Mouse (Mus musculus) granulocyte monocyte progenitor cell, adult 5-6 weeks (primary cell): ENCODE data around the gene Mrpl35. TPM values are rescaled to one million over a fixed set of nuclear protein-coding genes. Genes with fewer than 3 reads are reported as not detected.

Experiments used
- ATAC-seq: replicated peaks from 2 replicates; pipeline ENCODE4 v1.8.0; 2016; ENCODE audit warnings: mild to moderate bottlenecking, moderate TSS enrichment, inconsistent platforms; ENCODE audit not compliant: poor library complexity, severe bottlenecking
- total RNA-seq, 2 experiments: library from RNA; stranded (forward) in 1 of 2; stranded (reverse) in 1 of 2; fragments of 200-712, 200-1000 nt in 1 of 2; fragments of >200 nt in 1 of 2; fragmentation: Nextera tagmentation in 1 of 2; gene quantifications; 2 replicates each; pipeline ENCODE4 v1.2.3; 2014 to 2017

Gene Mrpl35
- total RNA-seq, 2 experiments from 2014 or later = 34.0 to 40.0 TPM

DNA sequence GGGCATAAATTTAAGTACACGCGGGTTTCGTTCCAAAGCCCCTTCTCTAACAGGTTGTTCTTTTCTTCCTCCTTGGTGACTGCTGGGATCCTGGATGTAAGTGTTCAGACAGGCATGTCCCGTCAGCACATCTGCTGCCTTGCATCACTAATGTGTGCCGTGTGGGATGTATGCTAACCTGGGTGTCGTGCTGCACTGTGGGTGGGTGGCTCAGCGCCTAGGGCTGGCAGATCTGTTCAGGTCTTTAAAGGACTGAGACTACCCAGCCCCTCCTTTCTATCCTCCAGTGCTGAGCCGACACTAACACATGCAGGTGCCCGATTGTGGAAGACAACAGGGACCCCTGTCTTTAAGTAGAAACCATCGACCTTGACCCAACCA is 25.1 kb downstream of the Mrpl35 start:
- ATAC-seq = no peak

DNA sequence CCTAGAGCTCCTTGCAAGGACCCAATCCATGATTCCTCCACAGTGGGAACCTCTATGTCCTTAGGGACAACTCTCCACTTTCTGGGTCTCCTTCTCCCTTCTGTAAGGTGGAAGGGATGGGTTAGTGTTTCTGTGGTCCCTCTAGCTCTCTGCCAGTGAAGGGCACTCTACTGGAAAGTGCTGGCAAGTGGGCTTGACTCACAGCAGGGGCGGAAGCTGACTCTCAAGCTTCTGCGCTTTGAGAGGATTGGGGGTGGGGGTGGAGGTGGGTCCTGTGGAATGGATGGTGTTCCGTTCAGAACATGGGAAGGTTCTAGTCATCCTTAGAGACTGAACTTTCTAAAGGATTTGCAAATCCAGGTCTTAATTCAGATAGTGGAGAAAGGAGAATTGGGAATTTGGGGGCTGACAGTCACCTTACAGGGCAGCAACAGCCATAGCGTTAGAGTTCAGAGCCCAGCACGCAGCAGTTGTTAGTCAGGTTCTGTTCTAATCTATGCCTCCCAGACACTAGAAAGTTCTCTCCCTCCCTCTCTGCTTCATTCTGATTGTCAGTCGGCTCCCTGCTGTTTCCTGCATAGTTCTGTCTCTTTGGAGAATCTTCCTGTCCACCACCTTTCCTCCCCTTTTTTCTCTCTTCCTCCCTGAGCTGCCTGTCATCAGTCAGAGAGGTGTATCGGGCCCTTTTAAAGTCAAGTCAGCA is 25.6 kb downstream of the Mrpl35 start:
- no peak for ATAC-seq

DNA sequence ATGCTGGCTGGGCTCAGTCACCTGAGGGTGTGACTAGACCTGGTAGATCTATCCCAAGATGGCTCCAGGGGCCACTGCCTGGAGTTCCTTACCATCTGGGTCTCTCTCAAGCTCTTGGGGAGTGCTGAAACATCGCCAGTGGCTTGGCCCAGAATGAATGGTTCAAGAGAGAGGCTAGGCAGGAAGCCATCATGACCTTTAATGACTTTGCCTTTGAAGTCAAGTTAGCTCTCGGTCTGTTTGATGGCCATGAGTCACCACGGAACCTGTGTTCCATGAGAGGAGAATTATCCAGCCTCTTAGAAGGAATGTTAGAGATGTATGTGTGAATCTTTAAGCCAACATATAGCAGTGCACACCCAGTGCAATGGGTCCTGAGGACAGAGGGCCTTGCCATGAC is 27.4 kb downstream of the Mrpl35 start:
- no peak for ATAC-seq

DNA sequence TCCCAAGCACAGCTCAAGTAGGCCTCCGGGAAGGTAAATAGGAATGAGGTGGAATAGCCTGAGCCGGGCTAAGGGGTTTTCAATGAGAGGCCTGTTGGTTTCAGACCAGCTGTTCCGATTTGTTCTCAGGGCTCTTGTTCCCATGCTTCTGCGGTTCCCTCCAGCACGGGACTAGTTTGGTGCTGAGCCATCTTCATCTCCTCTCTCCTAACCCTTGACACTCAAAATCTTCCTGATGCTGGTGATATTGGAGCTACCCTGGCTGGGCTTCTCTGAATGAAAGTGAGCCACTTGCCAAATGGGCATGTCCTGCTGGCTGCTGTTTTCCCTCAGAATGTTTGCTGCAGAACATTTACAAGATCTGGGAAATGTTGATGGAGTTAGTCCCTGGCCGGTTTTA is 35.0 kb downstream of the Mrpl35 start:
- no peak for ATAC-seq

DNA sequence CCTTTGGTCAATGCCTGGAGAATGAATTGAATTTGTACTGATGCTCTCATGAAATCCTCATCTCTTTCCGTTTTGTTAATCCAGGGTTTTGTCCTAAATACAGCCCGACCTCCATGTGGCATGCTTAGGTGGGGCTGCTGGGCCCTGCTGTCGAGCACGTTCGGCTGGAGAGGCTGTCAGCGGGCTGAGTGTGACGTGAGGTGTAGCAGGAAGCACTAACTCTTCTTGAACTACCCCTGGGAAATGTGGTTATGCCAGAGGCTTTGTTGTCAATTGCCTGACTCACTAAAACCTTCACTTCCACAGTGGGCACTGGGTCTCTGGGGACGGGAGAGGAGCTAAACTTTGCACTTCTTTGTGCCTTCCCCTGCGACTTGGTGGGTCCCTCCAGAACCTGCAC is 38.4 kb downstream of the Mrpl35 start:
- ATAC-seq = no peak

DNA sequence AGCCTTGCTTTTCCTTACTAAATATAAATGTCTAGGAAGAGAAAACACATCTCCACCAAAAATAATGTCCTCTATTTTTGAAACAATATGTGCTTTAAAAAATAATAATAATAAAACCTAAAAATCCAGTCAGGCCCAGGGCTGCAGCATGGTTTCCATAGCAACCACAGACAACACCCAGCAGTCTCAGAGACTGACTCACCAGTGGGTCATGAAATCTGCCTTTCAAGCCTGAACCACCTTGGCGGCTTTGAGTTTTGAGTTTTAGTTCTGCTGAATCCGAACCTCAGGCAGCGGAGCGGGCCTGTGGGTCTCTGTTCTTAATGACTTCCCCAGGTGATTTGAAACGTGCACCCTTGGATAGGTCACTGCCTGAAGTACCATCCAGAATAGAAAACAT is 43.6 kb downstream of the Mrpl35 start:
- no peak for ATAC-seq

DNA sequence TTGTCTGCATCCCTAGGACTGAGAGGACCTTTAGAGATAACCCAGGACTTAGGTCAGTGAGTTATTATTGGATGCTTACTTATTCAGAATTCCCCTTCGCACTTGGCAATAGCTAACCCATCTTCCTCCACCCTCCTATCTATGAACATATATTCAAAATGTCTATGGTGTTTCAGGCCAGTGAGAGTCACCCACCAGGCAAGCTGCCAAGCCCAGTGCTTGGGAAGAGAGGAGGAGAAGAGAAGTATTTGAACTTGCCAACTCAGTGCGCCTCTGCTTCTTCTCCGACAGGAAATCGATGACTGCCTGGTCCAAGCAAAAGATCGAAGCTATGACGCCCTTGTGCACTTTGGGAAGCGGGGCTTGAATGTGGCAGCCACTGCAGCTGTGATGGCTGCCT is 46.3 kb downstream of the Mrpl35 start:
- no peak for ATAC-seq

DNA sequence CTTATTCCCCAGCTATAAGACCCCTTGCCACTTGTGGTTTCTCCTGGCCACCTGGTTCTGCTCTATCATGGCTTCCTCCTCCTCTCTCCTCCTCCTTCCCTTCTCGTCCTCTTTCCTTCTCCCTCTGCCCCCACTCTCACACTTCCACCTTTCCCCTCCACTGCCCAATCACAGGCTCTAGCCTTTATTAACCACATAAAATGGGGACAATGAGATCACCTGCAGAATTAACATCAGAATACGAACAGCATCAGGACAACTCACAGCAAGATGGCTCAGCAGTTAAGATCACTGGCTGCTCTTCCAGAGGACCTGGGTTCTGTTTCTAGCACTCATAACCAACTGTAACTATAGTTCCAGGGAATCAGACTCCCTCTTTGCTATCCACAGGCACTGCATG is 46.9 kb downstream of the Mrpl35 start:
- ATAC-seq = no peak

DNA sequence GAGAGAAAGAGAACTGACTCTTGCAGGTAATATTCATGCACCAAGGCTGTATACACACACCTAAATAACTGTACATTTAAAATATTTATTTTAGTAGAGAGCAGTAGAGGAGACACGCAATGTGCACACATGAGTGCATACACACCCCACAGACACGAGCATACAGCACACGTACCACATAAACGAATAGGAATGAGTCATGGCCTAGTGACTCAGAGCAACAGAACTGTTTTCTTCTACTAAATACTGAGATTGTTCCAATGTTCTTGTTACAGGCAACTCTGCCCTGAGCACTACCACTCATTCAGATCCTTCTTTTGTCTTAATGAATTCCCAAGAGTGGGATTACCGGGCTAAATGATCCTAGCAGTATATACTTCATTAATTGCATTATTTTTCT is 48.8 kb downstream of the Mrpl35 start:
- no peak for ATAC-seq

DNA sequence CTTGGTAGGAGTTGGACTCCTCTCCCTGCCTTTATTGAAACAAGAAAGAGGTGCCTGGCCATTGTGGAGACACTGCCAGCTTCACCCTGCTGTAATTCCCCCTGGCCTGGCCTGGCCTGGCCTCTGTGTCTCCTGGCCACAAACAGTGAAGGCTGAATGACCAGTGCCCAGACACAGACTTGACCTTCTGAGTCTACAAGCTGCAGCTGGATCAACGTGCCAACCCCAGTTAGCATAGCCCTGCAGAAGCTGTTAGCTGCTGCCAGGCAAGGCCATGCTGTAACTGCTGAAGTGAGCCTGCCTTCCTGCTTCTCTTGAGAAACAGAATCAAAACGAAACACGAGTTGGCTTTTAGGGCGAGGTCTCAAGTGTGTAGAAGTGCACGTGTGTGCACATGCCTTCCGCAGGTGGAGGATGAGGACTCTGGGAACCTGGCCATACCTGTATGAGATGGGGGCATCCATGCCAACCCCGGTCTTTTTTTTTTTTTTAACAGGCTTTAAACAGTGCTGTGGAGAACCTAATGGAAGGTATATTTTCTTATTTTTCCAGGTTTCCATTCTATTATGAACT is 54.0 kb downstream of the Mrpl35 start:
- ATAC-seq = no peak

DNA sequence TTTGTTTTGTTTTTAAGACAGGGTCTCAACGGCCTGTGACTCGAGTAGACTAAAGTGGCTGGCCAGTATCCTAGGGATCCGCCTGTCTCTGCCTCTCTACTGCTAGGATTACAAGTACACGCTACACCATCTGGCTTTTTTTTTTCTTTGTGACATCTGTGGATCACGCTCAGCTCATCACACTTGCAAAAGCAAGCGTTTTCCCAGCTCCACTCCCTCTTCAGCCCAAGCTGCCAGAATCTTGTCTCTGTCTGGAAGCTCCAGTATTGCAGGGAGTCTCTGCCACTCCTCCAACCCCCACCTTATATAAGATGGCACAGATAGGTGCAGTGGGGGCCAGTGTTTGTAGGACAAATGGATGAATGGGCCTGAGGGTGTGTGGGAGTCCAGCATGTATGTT is 54.6 kb downstream of the Mrpl35 start:
- no peak for ATAC-seq

DNA sequence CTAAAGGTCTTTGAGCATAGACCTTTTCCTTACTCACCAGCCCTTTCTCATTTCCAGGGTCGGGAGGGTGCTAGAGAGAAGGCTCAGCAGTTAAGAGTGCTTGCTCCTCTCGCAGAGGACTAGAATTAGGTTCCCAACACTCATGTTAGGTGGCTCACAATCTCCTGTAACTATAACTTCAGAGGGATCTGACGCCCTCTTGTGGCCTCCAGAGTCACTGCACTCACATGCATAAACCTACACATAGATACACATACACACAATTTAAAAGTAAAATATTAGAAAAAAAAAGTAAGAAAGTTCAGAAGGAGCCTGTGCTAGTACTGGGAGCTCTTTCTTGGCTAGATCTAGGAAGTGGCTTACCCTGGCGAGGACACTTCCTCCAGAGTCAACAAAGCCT is 55.5 kb downstream of the Mrpl35 start:
- ATAC-seq = no peak

DNA sequence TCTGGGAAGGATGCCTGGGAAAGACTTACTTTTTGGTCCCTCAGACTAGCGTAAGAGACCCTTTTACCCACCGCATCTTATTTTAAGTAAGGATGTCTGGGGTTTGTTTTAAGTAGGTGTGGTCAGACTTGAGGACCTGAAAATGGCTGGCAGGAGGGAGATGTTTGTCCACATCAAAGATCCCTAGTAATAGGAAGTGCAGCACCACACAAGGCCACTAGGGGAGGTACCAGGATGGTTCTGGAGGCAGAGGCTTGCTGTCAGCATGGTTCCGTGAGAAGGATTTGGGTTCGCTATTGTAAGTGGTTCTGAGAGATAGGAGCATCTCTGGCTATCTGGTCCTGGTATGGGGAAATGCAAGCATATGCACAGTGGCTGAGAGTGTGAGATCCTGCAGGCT is 55.9 kb downstream of the Mrpl35 start:
- ATAC-seq = no peak

DNA sequence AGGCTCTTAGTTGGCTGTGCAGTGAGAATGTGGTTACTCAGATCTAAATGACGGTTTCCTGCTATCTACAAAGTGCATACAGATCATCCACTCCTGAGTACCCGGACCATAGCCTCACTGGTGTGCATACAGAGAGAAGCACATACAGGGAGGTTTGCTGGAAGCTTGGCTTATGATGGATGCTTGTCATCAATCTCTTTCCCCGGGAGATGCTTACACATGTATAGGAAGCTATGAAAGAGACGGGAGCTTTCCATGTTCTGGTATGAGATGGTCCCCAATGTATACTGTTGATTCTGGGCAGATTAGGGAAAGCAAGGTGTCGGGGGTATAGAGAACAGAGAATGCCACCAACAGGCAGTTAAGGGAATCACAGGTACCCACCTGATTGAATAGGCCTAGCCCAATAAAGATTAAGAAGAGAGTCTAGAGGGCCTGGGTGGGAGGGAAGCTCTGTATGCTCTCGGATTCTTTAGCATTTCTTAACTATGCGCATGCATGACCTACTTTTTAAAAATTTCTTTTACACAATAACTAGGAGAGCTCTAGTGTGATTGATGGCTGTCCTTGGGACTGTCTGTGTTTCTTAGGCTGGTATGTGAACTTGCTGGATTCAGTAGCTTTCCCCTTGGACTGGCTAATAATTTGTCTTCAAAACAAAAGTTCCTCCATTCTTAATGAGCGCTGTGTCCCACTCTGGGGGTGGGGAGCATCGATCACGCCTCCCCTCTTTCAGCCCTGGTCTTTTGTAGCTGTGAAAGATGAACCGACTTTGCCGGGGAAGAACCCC is 56.7 kb downstream of the Mrpl35 start:
- ATAC-seq = peak; percentile 48; the same call in 1 of the 2 replicates

DNA sequence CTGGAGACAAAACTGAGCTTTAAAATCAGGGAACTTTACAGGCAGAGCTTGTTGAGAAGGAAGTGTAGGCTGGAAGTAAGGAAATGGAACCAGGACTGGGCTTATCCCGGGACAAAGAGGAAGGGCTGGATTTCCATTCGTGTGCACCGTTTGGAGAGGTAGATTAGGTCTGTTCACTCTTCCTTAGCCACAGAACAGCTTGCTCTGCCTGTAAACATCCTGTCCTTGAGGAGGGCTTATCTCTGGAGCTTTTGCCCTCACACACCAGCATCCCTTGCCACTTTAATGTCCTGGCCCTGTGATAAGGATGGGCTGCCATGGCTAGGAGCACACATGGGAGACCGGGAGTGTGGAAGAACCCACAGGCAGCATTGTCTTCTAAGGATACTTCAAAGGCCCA is 59.0 kb downstream of the Mrpl35 start:
- ATAC-seq = no peak

Other genes with a start within 250 kb of the Mrpl35 start
- gene Kdm3a, start 194.0 kb downstream of the Mrpl35 start, total RNA-seq (2014; fragmentation: Nextera tagmentation) = 28.8 and 53.4 TPM in 2 replicates
- 21.8 and 36.9 TPM in 2 replicates for gene Kdm3a, start 194.0 kb downstream of the Mrpl35 start, total RNA-seq (2017)
- 2.4 and 2.6 TPM in 2 replicates for gene Reep1, start 119.4 kb downstream of the Mrpl35 start, total RNA-seq (2014; fragmentation: Nextera tagmentation)
- gene Reep1, start 119.4 kb downstream of the Mrpl35 start, total RNA-seq (2017) = 0.60 and 2.0 TPM in 2 replicates
- gene Immt, start 4.4 kb upstream of the Mrpl35 start, total RNA-seq (2014; fragmentation: Nextera tagmentation) = 148 and 158 TPM in 2 replicates
- gene Immt, start 4.4 kb upstream of the Mrpl35 start, total RNA-seq (2017) = 142 and 149 TPM in 2 replicates
- 113 and 134 TPM in 2 replicates for gene Ptcd3, start 81.8 kb upstream of the Mrpl35 start, total RNA-seq (2014; fragmentation: Nextera tagmentation)
- 153 and 171 TPM in 2 replicates for gene Ptcd3, start 81.8 kb upstream of the Mrpl35 start, total RNA-seq (2017)
- 40.1 and 78.8 TPM in 2 replicates for gene Polr1a, start 82.1 kb upstream of the Mrpl35 start, total RNA-seq (2014; fragmentation: Nextera tagmentation)
- gene Polr1a, start 82.1 kb upstream of the Mrpl35 start, total RNA-seq (2017) = 83.1 and 91.6 TPM in 2 replicates